Mouse (Mus musculus) intestine, embryonic 15.5 days (tissue): ENCODE data around the gene Zfyve1. TPM values are rescaled to one million over a fixed set of nuclear protein-coding genes. Genes with fewer than 3 reads are reported as not detected.

ENCODE experiments used
- ATAC-seq: fragments of 200-750 bp; cut with Nextera tagmentation; 2 replicates; pipeline ENCODE4 v1.8.0; 2017; ENCODE audit warnings: moderate TSS enrichment, moderate library complexity
- H3K27ac ChIP-seq: fragments of 300-500 bp; sonication (generic); 2 replicates; pipeline ENCODE4 v1.5.1; 2015; ENCODE audit warnings: mild to moderate bottlenecking, inconsistent platforms
- H3K27me3 ChIP-seq: fragments of 300-500 bp; sonication (generic); replicated peaks from 2 replicates; pipeline ENCODE4 v1.6.1; 2015; ENCODE audit warnings: inconsistent platforms
- H3K36me3 ChIP-seq: fragments of 300-500 bp; sonication (generic); 2 replicates; pipeline ENCODE4 v1.6.1; 2015; ENCODE audit warnings: inconsistent platforms
- H3K4me1 ChIP-seq: fragments of 300-500 bp; sonication (generic); replicated peaks from 2 replicates; pipeline ENCODE4 v1.6.1; 2015; ENCODE audit warnings: inconsistent platforms
- H3K4me2 ChIP-seq: fragments of 300-500 bp; sonication (generic); replicated peaks from 2 replicates; pipeline ENCODE4 v1.6.1; 2015; ENCODE audit warnings: mild to moderate bottlenecking, inconsistent platforms
- H3K4me3 ChIP-seq: fragments of 300-500 bp; sonication (generic); replicated peaks from 2 replicates; pipeline ENCODE4 v1.5.1; 2015; ENCODE audit warnings: inconsistent platforms
- H3K9ac ChIP-seq: fragments of 300-500 bp; sonication (generic); 2 replicates; pipeline ENCODE4 v1.6.1; 2015; ENCODE audit warnings: inconsistent platforms
- H3K9me3 ChIP-seq: fragments of 300-500 bp; sonication (generic); 2 replicates; pipeline ENCODE4 v1.6.1; 2016; ENCODE audit warnings: inconsistent platforms
- WGBS: fragments of 180-500 bp; shearing (Covaris S2); methylation state at CpG from one replicate; pipeline ENCODE4 v1.1.7; 2015; 5-methylcytosine and 5-hydroxymethylcytosine counted together
- polyA plus RNA-seq: library from polyadenylated mRNA; unstranded; fragments of >200 nt; fragmentation: Nextera tagmentation; extraction: Ambion mirVana; gene quantifications from 2 replicates; pipeline ENCODE4 v1.2.1, GENCODE M21; 2015

Gene Zfyve1
- polyA plus RNA-seq, 1 experiment from 2014 or later = 11.7 TPM

DNA sequence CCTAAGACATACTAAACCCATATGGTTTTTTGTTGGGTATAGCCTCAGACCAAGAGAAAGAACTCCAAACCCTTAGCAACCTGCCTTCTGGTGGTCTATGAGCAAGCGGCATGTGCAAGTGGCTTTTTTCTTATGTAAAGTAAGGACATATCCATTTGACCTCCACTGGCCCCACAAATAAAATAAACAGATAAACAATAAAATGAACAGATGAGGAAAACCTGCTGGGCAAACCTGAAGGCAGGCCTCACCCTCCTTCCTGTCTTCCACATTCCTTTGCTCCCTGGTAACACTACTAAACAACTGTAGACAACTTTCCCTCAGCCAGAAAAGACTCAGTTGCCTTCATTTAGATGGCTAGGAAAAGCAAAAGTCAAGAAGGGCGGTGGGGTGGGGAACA, 18.7 kb downstream of the Zfyve1 start:
- Histone ChIP-seq H3K4me3 (no peak overlapping the region), H3K27me3 (no peaks in the 10 kb centered on the region), H3K9me3 (no peaks in the 10 kb centered on the region), H3K4me1 (no peaks in the 10 kb centered on the region; the same call in 1 of the 2 replicates), H3K36me3 (peaks cover 14% of the 10 kb centered on the region), H3K9ac (no peak overlapping the region), H3K4me2 (no peak overlapping the region), H3K27ac (peak overlapping the region; percentile 75)
- WGBS = 78% methylated on average over 2 of the region's 2 CpGs
- no peak for ATAC-seq

DNA sequence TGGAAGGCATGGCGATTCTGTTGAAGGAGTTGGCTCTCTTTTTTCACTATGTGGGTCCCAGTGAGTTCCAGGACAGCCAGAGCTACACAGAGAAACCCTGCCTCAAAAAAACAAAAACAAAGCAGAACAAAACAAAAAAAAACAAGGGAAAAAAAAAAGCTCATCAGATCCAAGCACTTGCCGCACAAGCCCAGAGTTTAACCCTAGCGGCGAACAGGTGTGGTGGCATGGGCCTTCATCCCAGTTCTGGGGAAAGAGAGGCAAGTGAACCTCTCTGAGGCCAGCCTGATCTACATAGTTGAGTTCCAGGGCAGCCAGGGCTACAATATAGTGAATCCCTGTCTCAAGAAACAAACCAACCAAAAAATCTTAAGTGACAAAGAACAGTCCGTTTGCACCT, 19.6 kb downstream of the Zfyve1 start:
- Histone ChIP-seq H3K27ac (no peak overlapping the region), H3K4me2 (no peak overlapping the region), H3K4me3 (no peak overlapping the region), H3K36me3 (peaks cover 14% of the 10 kb centered on the region), H3K9ac (no peak overlapping the region), H3K4me1 (peaks cover 2% of the 10 kb centered on the region; the same call in 1 of the 2 replicates), H3K9me3 (no peaks in the 10 kb centered on the region), H3K27me3 (no peaks in the 10 kb centered on the region)
- ATAC-seq = no peak
- 98% methylated on average over 5 of the region's 5 CpGs for WGBS

DNA sequence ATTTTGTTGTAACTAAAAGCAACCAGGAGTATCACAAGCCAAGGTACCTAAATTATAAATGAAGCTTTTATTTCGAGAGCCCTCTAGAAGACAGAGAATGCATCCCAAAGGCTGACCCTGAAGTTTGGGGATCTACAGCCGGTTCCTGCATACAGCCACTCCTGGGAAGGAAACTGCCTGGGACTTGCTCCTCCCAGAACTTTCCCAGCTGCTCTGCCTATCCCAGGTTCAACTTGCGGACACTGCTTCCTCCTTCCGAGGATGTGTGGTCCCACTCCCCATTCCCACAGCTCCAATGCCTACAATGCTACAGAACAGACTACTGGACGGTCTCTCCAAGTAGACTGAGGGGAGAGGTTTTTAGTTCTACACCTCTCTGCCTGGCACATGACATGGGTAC, 24.3 kb downstream of the Zfyve1 start:
- no peak for ATAC-seq
- Histone ChIP-seq H3K9ac (no peak overlapping the region), H3K36me3 (peaks cover 27% of the 10 kb centered on the region), H3K27ac (no peak overlapping the region), H3K4me2 (no peak overlapping the region), H3K4me3 (no peak overlapping the region), H3K27me3 (no peaks in the 10 kb centered on the region), H3K9me3 (no peaks in the 10 kb centered on the region), H3K4me1 (0 out of 2 replicates have a peak, but pooled peaks cover 2% of the 10 kb centered on the region)
- 64% methylated on average over 5 of the region's 5 CpGs for WGBS

DNA sequence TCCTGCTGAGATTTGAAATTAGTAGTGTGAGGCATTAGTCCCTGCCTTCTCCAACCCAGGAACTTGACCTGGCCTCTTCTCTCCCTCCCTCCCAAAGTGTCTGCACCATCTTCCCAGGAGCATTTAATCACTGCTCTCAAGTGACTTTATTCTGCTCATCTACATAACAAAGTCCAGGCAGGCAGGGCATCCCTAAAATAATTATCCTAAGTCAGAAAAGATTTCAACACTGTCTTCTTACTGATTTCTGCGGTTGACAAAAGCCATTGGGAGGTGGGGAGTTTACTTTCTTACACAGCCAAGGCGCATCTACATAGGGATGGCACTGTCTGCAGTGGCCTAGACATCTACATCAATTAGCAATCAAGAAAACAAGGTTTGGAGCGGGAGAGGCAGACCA, 27.2 kb downstream of the Zfyve1 start:
- no peaks in the 10 kb centered on the region for H3K9me3 ChIP-seq
- ATAC-seq = no peak
- no peak overlapping the region for H3K4me3 ChIP-seq
- no peak overlapping the region for H3K27ac ChIP-seq
- 0 out of 2 replicates have a peak, but pooled peaks cover 2% of the 10 kb centered on the region for H3K4me1 ChIP-seq
- no peak overlapping the region for H3K9ac ChIP-seq
- H3K36me3 ChIP-seq = peaks cover 24% of the 10 kb centered on the region
- 85% methylated on average over 3 of the region's 3 CpGs for WGBS
- H3K4me2 ChIP-seq = no peak overlapping the region
- no peaks in the 10 kb centered on the region for H3K27me3 ChIP-seq

DNA sequence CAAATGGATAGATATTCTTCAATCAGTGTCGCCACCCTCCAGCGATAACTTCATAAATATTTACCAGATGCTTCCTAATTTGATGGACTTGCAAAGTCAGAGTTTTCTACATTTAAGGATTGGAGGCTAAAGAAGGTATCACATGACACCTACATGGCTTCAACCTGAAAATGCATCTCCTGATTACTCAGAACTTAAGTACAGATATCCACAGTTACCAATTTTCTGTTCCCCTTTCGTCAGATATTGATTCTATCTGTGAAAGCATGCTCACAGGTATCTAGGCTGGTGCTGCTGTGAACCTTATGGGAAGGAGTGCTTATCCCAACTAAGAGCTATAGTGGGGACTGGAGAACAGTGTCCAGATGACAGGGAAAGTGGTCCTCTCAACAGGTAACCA, 34.4 kb downstream of the Zfyve1 start:
- Histone ChIP-seq H3K27ac (no peak overlapping the region), H3K27me3 (no peaks in the 10 kb centered on the region), H3K4me3 (no peak overlapping the region), H3K36me3 (peaks cover 17% of the 10 kb centered on the region; the same call in 1 of the 2 replicates), H3K9me3 (no peaks in the 10 kb centered on the region), H3K4me1 (no peaks in the 10 kb centered on the region), H3K9ac (no peak overlapping the region), H3K4me2 (no peak overlapping the region)
- ATAC-seq = no peak
- 86% methylated on average over 3 of the region's 3 CpGs for WGBS

DNA sequence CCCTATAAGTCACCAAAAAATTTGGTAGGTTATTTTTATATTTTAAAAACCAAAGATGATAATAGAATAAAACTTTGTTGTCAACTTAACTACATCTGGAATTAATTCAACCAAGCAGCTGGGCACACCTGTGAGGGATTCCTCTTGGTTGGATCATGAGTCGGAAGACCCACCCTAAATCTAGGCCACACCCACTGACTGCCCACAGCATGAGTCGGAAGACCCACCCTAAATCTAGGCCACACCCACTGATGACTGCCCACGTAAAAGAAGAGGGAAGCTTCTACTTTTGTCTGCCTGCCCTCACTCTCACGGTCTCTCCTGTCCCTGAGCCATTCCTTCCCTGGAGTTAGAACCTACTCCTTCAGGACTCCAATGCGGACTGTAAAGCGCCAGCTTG, 36.8 kb downstream of the Zfyve1 start:
- Histone ChIP-seq H3K9ac (no peak overlapping the region), H3K27ac (no peak overlapping the region), H3K4me2 (no peak overlapping the region), H3K9me3 (no peaks in the 10 kb centered on the region), H3K36me3 (peaks cover 20% of the 10 kb centered on the region; the same call in 1 of the 2 replicates), H3K27me3 (no peaks in the 10 kb centered on the region), H3K4me3 (no peak overlapping the region), H3K4me1 (no peaks in the 10 kb centered on the region)
- no peak for ATAC-seq
- 69% methylated on average over 6 of the region's 6 CpGs for WGBS

DNA sequence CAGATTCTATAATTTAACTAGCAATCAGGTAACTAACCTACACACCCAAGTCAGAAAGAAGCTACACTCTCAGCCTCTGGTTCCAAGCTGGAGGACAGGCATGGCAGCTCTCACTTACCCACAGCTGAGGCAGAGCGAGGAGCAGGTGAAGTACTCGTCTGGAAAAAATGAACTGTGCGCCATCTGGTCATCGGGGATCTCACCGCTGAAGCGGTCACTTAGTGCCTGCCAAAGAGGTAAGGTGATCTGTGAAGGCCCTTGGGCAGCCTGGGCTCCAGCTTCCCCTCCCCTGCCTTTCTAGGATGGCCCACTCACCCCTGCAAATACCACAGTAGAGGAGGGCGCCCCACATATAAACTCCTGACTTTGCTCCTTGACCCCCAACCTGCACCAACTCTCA, 38.5 kb downstream of the Zfyve1 start:
- H3K36me3 ChIP-seq = peaks cover 19% of the 10 kb centered on the region; the same call in 1 of the 2 replicates
- H3K9me3 ChIP-seq = no peaks in the 10 kb centered on the region

DNA sequence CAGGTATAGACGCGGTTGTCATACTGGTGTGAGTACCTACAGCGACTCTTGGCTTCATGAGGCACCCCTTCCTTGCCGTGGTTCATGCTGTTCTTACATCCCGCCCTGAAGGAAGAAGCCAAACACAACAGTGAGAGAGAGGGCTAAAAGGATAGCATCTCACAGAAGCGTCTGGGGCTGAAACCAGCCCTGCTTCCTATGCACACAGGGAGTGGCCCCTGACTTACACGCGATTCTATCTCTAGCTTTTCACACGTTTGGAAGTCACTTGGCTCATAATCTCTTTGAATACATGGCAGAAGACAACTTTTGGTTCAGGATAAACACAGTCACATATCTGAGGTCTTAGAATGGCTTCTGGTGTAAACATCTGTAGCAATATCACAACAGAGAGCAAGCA, 41.4 kb downstream of the Zfyve1 start:
- Histone ChIP-seq H3K4me1 (no peaks in the 10 kb centered on the region), H3K27me3 (no peaks in the 10 kb centered on the region), H3K9me3 (no peaks in the 10 kb centered on the region), H3K4me3 (no peak overlapping the region), H3K27ac (no peak overlapping the region), H3K36me3 (peaks cover 29% of the 10 kb centered on the region; the same call in 1 of the 2 replicates), H3K4me2 (no peak overlapping the region), H3K9ac (no peak overlapping the region)
- WGBS = 68% methylated on average over 9 of the region's 9 CpGs
- no peak for ATAC-seq

More for the DNA sequence above, 38.5 kb downstream of the Zfyve1 start:
- Histone ChIP-seq H3K9ac (no peak overlapping the region), H3K4me3 (no peak overlapping the region), H3K27ac (no peak overlapping the region), H3K4me1 (no peaks in the 10 kb centered on the region), H3K27me3 (no peaks in the 10 kb centered on the region), H3K4me2 (no peak overlapping the region)
- no peak for ATAC-seq
- WGBS = 91% methylated on average over 7 of the region's 7 CpGs

DNA sequence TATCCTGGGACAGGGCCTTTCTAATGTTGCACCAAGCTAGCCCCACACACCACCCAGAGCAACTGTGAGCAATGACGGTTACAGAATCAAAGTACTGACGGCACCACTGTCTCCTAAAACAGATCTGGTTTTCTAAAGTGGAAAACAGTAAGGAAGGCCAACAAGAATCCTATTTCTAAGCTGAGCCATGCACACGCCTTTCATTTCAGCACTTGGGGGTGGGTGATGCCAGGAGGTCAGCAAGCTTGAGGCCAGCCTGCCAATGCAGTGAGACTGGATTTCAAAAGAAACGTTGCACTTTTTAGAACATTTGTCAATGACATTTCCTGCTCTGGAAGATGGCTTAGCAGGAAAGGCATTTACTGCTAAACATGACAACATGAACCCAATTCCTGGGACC, 43.2 kb downstream of the Zfyve1 start:
- Histone ChIP-seq H3K4me2 (no peak overlapping the region), H3K27me3 (no peaks in the 10 kb centered on the region), H3K4me1 (no peaks in the 10 kb centered on the region), H3K9ac (no peak overlapping the region), H3K27ac (no peak overlapping the region), H3K4me3 (no peak overlapping the region), H3K9me3 (no peaks in the 10 kb centered on the region), H3K36me3 (peaks cover 29% of the 10 kb centered on the region; the same call in 1 of the 2 replicates)
- ATAC-seq = no peak
- WGBS = 83% methylated on average over 4 of the region's 4 CpGs

DNA sequence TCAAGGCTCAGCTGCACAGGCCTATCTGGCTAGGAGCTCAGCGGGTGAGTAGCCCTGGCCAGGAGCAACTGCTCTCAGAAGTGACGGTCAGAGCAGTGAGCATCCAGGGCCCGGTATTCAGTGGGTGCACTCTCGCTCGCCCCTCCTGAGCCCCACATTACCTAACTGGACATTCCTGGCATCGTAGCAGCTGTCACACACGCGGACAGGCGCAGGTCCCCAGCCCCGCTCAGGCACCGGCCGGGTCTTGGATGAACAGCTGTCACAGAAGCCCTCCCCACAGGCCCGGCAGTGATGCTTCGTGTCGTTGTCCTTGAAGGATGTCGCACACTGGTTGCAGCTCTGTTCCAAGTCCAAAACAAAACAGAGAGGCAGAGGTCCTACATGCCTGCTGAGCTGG, 45.7 kb downstream of the Zfyve1 start:
- ATAC-seq = no peak
- 88% methylated on average over 16 of the region's 16 CpGs for WGBS
- Histone ChIP-seq H3K4me2 (no peak overlapping the region), H3K9ac (no peak overlapping the region), H3K4me1 (no peaks in the 10 kb centered on the region), H3K27ac (no peak overlapping the region), H3K9me3 (no peaks in the 10 kb centered on the region), H3K27me3 (no peaks in the 10 kb centered on the region), H3K36me3 (peaks cover 24% of the 10 kb centered on the region; the same call in 1 of the 2 replicates), H3K4me3 (no peak overlapping the region)

DNA sequence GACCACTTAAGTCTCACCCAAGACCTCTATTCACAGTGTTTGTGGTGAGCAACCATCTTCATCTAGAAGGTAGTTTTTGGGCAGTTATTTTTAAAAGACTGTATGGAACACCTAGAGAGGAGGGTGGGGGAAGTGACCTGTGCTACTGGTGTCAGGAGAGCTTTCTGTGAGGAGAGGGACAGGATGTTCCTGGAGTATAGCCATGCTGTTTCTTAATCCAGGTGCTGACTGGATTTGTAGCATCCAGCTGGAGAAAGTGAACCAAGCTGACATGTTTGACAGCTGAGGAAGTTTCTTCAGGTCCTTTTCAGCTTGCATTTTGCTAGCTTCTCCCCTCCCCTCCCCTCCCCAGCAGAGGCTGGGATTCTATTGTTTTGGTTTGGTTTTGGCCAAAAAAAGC, 52.2 kb downstream of the Zfyve1 start:
- no peak for ATAC-seq
- H3K9me3 ChIP-seq = no peaks in the 10 kb centered on the region
- no peak overlapping the region for H3K27ac ChIP-seq
- H3K27me3 ChIP-seq = no peaks in the 10 kb centered on the region
- H3K4me2 ChIP-seq = no peak overlapping the region
- no peaks in the 10 kb centered on the region for H3K4me1 ChIP-seq
- H3K4me3 ChIP-seq = no peak overlapping the region
- peaks cover 14% of the 10 kb centered on the region; the same call in 1 of the 2 replicates for H3K36me3 ChIP-seq
- H3K9ac ChIP-seq = no peak overlapping the region

DNA sequence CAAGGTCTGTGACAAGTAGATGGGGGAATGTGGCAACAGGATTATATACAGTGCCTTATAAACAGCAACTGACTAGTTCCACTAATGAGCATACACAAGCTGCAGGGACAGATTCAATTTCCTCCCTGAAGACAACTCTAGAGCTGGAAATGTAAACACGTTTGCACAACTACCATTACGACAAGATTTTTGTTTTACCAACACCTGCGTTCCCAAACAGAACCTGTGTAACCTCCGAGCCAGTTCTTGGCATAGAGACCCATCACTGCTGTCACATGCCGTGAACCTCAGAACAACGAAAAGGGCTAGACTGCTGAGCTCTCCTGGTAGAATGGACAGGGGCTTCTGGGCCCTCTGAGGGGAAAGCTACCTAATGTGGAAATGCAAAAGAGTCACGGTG, 53.0 kb downstream of the Zfyve1 start:
- Histone ChIP-seq H3K9ac (no peak overlapping the region), H3K27ac (no peak overlapping the region), H3K4me3 (no peak overlapping the region), H3K9me3 (no peaks in the 10 kb centered on the region), H3K27me3 (no peaks in the 10 kb centered on the region), H3K36me3 (peaks cover 21% of the 10 kb centered on the region; the same call in 1 of the 2 replicates), H3K4me2 (no peak overlapping the region), H3K4me1 (no peaks in the 10 kb centered on the region)
- WGBS = 76% methylated on average over 7 of the region's 7 CpGs
- no peak for ATAC-seq

DNA sequence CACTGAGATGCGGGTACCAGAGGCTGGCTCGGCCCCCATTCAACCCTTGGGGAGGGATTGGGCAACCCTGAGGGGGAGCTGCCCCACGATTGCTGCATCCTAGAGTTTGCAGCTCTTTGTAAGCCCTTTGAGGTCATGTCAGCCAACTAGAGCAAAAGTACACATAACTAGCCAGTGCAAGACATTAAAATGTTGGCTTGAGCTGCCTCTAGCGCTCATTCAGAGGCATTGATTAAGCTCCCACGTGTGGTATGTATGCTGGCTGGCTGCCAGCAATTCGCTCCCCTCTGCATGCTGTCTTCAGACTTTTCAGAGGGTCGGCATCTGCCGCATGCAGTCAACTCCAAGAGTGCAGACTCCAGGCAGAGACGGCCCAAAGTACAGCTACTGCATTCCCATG, 61.0 kb downstream of the Zfyve1 start:
- WGBS = 53% methylated on average over 9 of the region's 9 CpGs
- no peak overlapping the region for H3K27ac ChIP-seq
- peaks cover 6% of the 10 kb centered on the region; the same call in 1 of the 2 replicates for H3K4me1 ChIP-seq
- no peak for ATAC-seq
- H3K9ac ChIP-seq = no peak overlapping the region
- H3K4me2 ChIP-seq = no peak overlapping the region
- H3K27me3 ChIP-seq = no peaks in the 10 kb centered on the region
- no peaks in the 10 kb centered on the region for H3K9me3 ChIP-seq
- H3K4me3 ChIP-seq = no peak overlapping the region
- peaks cover 26% of the 10 kb centered on the region; the same call in 1 of the 2 replicates for H3K36me3 ChIP-seq
